Mouse (Mus musculus) liver, embryonic 12.5 days (tissue): ENCODE measurements around the gene Ddn. TPM values are rescaled to one million over a fixed set of nuclear protein-coding genes. Genes with fewer than 3 reads are reported as not detected.
A peak's percentile ranks its signal among the peaks of the same experiment; 100 is the strongest.

Source experiments
- ATAC-seq: fragments of 200-750 bp; cut with Nextera tagmentation; 2 replicates; pipeline ENCODE4 v1.8.0; 2017; ENCODE audit warnings: moderate number of reproducible peaks, mild to moderate bottlenecking, moderate library complexity
- H3K27ac ChIP-seq: fragments of 300-500 bp; sonication (generic); 2 replicates; pipeline ENCODE4 v1.5.1; 2016; ENCODE audit warnings: mild to moderate bottlenecking
- H3K27me3 ChIP-seq: fragments of 300-500 bp; sonication (generic); replicated peaks from 2 replicates; pipeline ENCODE4 v1.6.1; 2016; ENCODE audit warnings: mild to moderate bottlenecking, moderate library complexity
- H3K36me3 ChIP-seq: fragments of 300-500 bp; sonication (generic); 2 replicates; pipeline ENCODE4 v1.6.1; 2016; ENCODE audit warnings: mild to moderate bottlenecking, moderate library complexity
- H3K4me1 ChIP-seq: fragments of 300-500 bp; sonication (generic); 2 replicates; pipeline ENCODE4 v1.6.1; 2016
- H3K4me2 ChIP-seq: fragments of 300-500 bp; sonication (generic); 2 replicates; pipeline ENCODE4 v1.6.1; 2016; ENCODE audit warnings: mild to moderate bottlenecking, moderate library complexity
- H3K4me3 ChIP-seq: fragments of 300-500 bp; sonication (generic); 2 replicates; pipeline ENCODE4 v1.5.1; 2016; ENCODE audit warnings: mild to moderate bottlenecking, moderate library complexity
- H3K9ac ChIP-seq: fragments of 300-500 bp; sonication (generic); 2 replicates; pipeline ENCODE4 v1.6.1; 2016; ENCODE audit warnings: mild to moderate bottlenecking, moderate library complexity
- H3K9me3 ChIP-seq: fragments of 300-500 bp; sonication (generic); replicated peaks from 2 replicates; pipeline ENCODE4 v1.6.1; 2016; ENCODE audit warnings: mild to moderate bottlenecking, moderate library complexity
- WGBS: fragments of 180-500 bp; shearing (Covaris S2); methylation state at CpG from one replicate; pipeline ENCODE4 v1.1.7; 2016; ENCODE audit not compliant: insufficient replicate concordance; 5-methylcytosine and 5-hydroxymethylcytosine counted together
- polyA plus RNA-seq: library from polyadenylated mRNA; unstranded; fragments of >200 nt; fragmentation: Nextera tagmentation; extraction: Ambion mirVana; gene quantifications from 2 replicates; pipeline ENCODE4 v1.2.1, GENCODE M21; 2016

Gene Ddn
- polyA plus RNA-seq, 1 experiment from 2014 or later, result not detected

DNA sequence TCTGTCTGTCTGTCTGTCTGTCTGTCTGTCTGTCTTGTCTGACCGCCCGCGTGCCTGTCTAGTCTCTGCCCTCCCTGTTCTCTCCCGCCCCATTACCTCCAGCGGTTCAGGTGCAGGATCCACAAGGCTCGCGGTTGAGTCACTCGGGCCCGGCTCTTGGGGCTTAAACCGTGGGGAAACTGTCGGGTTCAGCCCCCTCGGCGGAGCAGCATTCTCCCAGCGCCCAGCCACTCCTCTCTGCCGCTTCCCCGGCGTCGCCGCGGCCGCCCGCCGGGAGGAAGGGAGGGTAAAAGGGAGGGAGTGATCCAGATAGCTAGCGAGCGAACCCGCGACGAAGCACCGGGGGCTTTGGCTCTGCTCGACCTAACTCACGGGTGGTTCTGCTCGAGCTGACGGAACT is 31.5 kb downstream of the Ddn start, which contains the start of gene Wnt10b:
Wnt10b (minus strand) TSS at position 389 of the 400 bp plus-strand sequence.
- no peaks in the 10 kb centered on the region for H3K9me3 ChIP-seq
- peaks cover 100% of the 10 kb centered on the region for H3K27me3 ChIP-seq
- peak within 1 kb of the TSS; percentile 44 for H3K4me2 ChIP-seq
- WGBS, result 1% methylated on average over 23 of the region's 33 CpGs
- no peaks in the 10 kb centered on the region for H3K36me3 ChIP-seq
- peaks cover 40% of the 10 kb centered on the region for H3K4me1 ChIP-seq
- peak within 1 kb of the TSS; percentile 19 for H3K4me3 ChIP-seq
- H3K9ac ChIP-seq, result no peak within 1 kb of the TSS
- H3K27ac ChIP-seq, result no peak within 1 kb of the TSS
- no peak for ATAC-seq

DNA sequence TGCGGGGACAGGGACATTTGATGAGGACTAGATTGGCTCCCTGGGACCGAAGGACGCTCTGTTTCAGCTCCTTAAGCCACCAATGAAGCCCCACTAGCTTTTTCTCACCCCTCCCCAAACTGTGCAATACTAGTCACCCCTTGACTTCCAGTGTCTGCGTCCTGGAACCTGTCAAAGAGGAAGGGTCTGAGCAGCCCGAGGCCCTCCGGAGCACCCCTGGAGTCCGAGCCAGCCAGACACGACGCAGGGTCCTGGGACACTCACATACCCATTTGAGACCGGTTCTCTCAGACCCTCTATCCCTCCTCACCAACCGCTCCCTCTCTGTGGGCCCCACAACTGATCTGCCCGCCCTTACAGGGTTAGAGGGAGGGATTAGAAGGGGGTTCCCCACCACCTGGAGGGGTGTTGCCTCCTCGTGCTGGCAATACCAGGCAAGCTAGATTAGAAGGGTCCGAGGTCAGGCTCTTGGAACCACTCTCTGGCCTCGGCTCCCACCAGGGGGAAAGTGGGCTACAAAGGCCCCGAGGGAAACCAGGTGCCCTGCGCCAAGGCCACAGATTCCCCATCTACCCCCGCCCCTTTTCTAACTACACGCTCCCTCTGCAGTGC is 32.2 kb downstream of the Ddn start:
- Histone ChIP-seq H3K36me3 (no peaks in the 10 kb centered on the region), H3K4me1 (peaks cover 46% of the 10 kb centered on the region), H3K27ac (no peak overlapping the region), H3K9ac (no peak overlapping the region), H3K27me3 (peaks cover 100% of the 10 kb centered on the region), H3K4me2 (peak overlapping the region; percentile 44; the same call in 1 of the 2 replicates), H3K4me3 (no peak overlapping the region), H3K9me3 (no peaks in the 10 kb centered on the region)
- no peak for ATAC-seq
- WGBS, result 3% methylated on average over 19 of the region's 19 CpGs

DNA sequence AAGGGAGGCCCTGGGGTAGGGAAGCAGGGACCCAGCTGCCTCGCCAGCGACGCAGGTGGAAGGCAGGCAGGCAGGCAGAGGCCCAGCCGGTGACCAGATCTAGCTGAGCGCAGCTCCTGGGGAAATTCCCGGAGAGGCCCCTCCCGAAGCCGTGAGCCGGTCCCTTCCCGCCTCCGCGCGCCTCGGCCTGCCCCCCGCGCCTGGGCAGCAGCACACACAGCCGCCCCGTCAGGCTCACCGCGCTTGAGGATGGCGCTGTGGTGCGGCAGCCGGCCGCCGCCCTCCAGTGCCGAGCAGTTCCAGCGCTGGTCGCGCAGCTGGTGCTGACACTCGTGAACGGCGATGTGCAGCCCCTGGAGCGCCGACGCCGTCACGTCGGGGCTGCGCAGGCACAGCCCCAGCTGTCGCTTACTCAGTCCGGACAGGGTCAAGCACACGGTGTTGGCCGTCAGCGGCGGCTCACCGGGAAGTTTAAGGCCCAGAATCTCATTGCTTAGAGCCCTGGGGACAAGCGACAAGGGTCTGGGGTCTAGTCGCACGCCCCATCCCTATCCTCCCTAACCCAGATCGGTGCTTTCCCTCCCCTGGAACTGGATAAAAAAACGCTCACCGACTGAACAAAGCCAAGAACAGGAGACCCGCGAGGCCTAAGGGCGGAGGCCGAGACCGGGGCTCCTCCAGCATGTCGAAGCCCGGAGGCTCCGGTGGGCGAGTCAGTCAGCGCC is 32.8 kb downstream of the Ddn start:
- H3K4me1 ChIP-seq, result peaks cover 50% of the 10 kb centered on the region
- H3K9me3 ChIP-seq, result no peaks in the 10 kb centered on the region
- 2% methylated on average over 62 of the region's 62 CpGs for WGBS
- H3K27ac ChIP-seq, result no peak overlapping the region
- no peaks in the 10 kb centered on the region for H3K36me3 ChIP-seq
- ATAC-seq, result no peak
- peak overlapping the region; percentile 47 for H3K4me2 ChIP-seq
- peak overlapping the region; percentile 32 for H3K4me3 ChIP-seq
- peaks cover 100% of the 10 kb centered on the region for H3K27me3 ChIP-seq
- H3K9ac ChIP-seq, result no peak overlapping the region

DNA sequence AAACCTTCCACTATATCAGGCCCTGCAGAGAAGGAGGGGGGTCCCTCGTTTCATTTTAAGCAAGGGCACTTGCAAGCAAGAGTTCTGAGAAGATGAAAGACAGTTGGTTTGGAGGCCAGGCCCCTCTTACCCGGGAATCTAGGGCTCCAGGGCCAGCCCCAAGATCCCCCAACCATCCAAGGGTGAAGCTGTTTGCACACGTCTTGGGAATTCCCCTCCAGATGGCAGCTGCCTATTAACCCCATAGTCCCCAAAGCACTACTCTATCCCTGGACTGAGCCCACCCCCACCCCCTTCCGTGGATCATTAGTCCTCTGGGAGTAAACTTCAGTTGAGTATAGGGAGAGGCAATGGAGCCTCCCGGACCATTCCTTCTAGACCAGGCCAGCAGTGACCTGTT is 33.8 kb downstream of the Ddn start:
- Histone ChIP-seq H3K4me2 (no peak overlapping the region), H3K4me1 (peaks cover 50% of the 10 kb centered on the region), H3K9me3 (no peaks in the 10 kb centered on the region), H3K36me3 (no peaks in the 10 kb centered on the region), H3K27ac (no peak overlapping the region), H3K9ac (no peak overlapping the region), H3K4me3 (no peak overlapping the region), H3K27me3 (peaks cover 100% of the 10 kb centered on the region)
- 8% methylated on average over 5 of the region's 5 CpGs for WGBS
- ATAC-seq, result no peak

DNA sequence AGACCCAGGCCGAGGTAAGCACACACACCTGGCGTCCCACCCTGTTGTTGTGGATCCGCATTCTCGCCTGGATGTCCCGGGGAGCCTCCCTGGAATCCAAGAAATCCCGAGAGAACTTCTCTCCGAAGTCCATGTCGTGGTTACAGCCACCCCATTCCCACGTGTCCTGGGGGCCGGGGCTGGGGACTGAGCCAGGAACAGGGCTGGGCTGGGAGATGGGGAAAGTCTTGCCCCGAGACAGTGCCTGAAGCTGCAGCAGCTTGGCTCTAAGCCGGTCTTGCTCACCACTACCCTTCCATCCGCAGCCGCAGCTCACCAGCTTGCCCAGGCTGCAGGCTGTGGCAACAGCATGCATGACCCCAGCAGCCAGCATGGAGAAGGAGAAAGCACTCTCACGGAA is 35.2 kb downstream of the Ddn start:
- H3K27ac ChIP-seq, result no peak overlapping the region
- H3K4me2 ChIP-seq, result no peak overlapping the region
- H3K27me3 ChIP-seq, result peaks cover 100% of the 10 kb centered on the region
- H3K9ac ChIP-seq, result no peak overlapping the region
- H3K9me3 ChIP-seq, result no peaks in the 10 kb centered on the region
- no peak overlapping the region for H3K4me3 ChIP-seq
- no peaks in the 10 kb centered on the region for H3K36me3 ChIP-seq
- H3K4me1 ChIP-seq, result peaks cover 47% of the 10 kb centered on the region
- no peak for ATAC-seq
- WGBS, result 25% methylated on average over 15 of the region's 15 CpGs

DNA sequence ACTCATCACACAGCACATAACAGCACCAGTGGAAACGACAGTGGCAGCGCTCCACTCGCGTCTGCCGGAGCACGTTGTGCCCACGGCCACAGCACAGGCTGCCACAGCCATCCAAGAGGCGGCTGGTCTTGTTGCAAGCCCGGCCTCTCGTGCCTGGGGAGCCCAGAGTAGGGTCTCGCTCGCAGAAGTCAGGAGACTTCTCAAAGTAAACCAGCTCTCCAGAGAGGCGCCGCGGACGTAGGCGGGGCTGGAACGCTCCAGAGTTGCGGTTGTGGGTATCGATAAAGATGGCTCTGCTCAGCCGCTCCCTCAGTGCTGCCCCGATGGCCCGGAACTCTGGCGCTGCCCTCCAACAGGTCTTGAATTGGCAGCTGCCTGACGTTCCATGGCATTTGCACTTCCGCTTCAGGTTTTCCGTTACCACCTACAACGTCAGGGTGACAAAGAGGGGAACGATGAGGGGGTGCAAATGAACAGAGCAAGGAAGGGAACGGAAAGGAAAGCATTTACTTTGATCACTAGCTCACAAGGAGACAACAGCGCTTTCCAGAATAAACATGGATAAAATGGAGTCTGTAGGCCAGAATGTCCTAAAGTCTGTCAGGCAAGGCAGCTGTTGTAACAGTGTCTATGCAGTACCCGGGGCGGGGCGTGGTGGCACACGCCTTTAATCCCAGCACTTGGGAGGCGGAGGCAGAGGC is 36.6 kb downstream of the Ddn start:
- Histone ChIP-seq H3K9ac (peak overlapping the region; percentile 28; the same call in 1 of the 2 replicates), H3K4me3 (peak overlapping the region; percentile 42), H3K27me3 (peaks cover 100% of the 10 kb centered on the region), H3K27ac (no peak overlapping the region), H3K9me3 (no peaks in the 10 kb centered on the region), H3K36me3 (no peaks in the 10 kb centered on the region), H3K4me1 (peaks cover 34% of the 10 kb centered on the region), H3K4me2 (peak overlapping the region; percentile 68)
- WGBS, result 2% methylated on average over 36 of the region's 36 CpGs
- ATAC-seq, result 0 out of 2 replicates have a peak, but pooled peaks have one; percentile 29

DNA sequence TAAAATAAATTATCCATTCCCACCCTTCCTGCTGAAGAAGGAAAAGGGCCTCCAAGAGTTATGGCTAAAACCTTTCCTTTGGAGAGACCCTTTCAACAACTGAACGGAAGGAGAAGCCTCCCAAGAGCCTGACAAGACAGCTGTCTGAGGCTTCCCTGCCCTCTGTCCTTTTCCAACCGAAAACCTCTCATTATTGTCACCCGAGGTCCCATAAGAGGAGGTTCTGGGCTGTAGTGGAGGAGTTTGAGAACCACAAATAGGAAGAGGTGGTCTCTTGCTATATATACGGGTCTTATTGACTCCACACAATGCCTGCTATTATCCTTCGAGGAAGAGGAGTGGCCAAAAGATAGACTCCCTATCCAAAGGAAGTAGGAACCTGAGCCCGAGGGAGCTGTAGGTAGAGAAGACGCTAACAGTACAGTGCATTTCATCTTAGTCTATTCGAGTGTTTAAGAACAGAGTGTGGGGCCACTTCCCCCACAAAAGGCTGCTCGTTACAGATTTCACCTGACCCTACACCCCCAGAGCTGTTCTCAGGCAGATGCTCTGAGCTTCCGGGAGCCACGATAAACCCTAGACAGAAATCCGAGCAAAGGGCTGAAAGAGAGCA is 37.4 kb downstream of the Ddn start:
- 5% methylated on average over 12 of the region's 12 CpGs for WGBS
- Histone ChIP-seq H3K27me3 (peaks cover 94% of the 10 kb centered on the region), H3K9ac (no peak overlapping the region), H3K4me2 (peak overlapping the region; percentile 68), H3K9me3 (no peaks in the 10 kb centered on the region), H3K4me3 (peak overlapping the region; percentile 42), H3K27ac (no peak overlapping the region), H3K4me1 (peaks cover 27% of the 10 kb centered on the region), H3K36me3 (no peaks in the 10 kb centered on the region)
- ATAC-seq, result no peak

DNA sequence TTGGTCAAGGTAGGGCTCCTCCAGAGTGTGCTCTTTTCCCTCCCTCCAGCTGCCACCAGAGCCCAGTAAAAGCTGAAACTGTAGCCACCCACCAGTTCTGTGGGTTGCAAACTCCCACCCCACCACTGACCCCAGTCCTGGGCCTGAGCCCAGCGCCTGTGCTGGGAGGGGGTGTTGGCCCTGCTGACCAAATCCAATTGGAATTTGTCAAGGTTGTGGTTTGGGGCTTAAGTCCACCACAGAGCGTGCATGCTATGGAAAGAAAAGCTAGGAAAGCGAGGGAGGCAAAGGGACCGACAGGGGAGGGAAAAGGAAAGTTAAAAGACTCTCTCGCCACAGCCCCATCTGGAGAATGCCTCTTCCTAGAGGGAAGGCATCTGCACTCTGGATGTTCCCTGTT is 41.0 kb downstream of the Ddn start:
- H3K27ac ChIP-seq, result no peak overlapping the region
- H3K36me3 ChIP-seq, result no peaks in the 10 kb centered on the region
- H3K27me3 ChIP-seq, result peaks cover 87% of the 10 kb centered on the region
- peaks cover 21% of the 10 kb centered on the region for H3K4me1 ChIP-seq
- no peak for ATAC-seq
- H3K4me2 ChIP-seq, result no peak overlapping the region
- 45% methylated on average over 5 of the region's 5 CpGs for WGBS
- H3K9ac ChIP-seq, result no peak overlapping the region
- no peaks in the 10 kb centered on the region for H3K9me3 ChIP-seq
- H3K4me3 ChIP-seq, result no peak overlapping the region

DNA sequence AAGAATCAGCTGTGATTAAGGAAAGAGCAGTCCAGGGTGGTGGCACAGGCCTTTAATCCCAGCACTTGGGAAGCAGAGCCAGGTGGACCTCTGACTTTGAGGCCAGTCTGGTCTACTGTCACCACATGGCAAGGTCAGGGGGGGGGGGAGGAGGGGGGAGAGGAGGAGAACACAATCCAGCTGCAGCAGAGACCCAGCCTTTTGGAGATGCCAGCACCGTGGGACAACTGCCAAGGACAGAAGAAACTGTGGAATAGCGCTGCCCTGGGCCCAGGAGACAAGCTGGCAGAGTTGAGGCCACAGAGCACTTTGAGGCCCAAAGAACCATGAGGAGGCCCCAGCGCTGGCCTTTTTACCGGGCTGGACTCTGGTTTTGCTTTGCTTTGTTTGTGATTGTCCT is 43.4 kb downstream of the Ddn start:
- Histone ChIP-seq H3K9me3 (no peaks in the 10 kb centered on the region), H3K9ac (no peak overlapping the region), H3K27ac (no peak overlapping the region), H3K4me3 (no peak overlapping the region), H3K4me1 (peaks cover 27% of the 10 kb centered on the region), H3K27me3 (peaks cover 66% of the 10 kb centered on the region), H3K36me3 (peaks cover 3% of the 10 kb centered on the region; the same call in 1 of the 2 replicates), H3K4me2 (no peak overlapping the region)
- ATAC-seq, result no peak
- WGBS, result 66% methylated on average over 4 of the region's 4 CpGs

DNA sequence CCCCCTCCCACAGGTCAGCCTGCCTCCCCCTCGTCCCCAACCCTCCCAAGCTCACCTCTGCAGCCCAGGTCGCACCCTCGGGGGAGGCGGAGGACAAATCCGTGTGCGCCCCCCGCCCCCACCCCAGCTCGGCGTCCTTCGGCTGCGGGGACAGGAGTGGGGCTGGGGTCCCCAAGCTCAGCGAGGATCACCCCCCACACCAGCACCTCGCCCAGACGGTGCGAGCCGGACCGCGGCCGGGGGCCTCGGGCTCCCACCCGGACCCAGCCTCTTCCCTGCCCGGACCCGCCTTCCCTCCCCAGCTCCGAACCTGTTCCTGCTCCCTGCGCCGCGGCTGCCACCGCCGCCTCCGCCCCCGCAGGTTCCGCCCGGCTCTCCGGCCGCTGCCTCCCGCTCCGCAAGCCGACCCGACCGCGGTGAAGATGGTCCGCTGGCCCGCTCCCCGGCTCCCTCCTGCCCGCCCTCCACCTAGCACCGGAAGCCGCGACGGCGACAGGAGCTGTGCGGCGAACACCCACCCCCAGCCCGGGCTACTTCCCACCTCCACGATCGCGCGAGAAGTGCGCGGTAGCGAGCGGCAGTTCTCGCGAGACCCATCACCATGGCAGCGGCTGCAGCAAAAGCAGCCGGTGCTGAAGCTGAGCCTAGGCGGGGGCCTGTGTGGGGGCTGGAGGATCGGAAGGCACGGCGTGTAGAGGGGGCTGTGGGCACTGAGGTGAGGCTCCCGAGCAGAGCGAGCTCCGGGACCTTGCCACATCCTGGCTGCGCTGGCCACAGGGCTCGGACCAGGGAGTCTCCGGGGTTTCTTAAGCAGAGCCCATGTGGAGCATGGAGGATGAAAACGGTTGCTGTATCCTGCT is 46.4 kb downstream of the Ddn start, which contains the start of gene Arf3:
Arf3 (minus strand) TSS at position 545 of the 860 bp plus-strand sequence.
- Histone ChIP-seq H3K4me3 (peak within 1 kb of the TSS; percentile 93), H3K4me2 (peak within 1 kb of the TSS; percentile 100), H3K9ac (peak within 1 kb of the TSS; percentile 87), H3K36me3 (peaks cover 15% of the 10 kb centered on the region), H3K4me1 (peaks cover 28% of the 10 kb centered on the region), H3K9me3 (no peaks in the 10 kb centered on the region), H3K27me3 (peaks cover 36% of the 10 kb centered on the region), H3K27ac (peak within 1 kb of the TSS; percentile 68)
- under 1% methylated on average over 67 of the region's 76 CpGs for WGBS
- ATAC-seq, result peak; percentile 84

DNA sequence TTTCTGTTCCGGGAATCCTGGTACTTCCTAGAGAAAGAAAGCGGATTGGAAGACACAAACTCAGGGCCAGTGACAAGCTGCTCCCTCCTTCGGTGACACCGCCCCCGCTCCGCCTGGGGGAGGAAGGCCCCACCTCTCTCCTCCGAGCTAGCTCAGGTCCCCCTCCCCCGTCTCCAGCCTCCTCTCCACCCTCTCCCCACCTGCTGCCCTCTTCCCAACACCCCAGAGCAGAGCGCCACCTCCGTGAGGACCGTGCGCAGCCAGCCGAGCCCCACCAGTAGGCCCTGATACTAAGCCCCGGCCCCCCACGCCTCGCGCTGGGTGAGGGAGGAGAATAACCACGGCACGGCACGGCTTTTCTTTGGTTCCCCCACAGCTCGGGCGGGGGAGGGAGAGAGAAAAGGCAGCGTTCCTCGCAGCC is 47.1 kb downstream of the Ddn start:
- no peaks in the 10 kb centered on the region for H3K9me3 ChIP-seq
- peak overlapping the region; percentile 87 for H3K9ac ChIP-seq
- H3K4me2 ChIP-seq, result peak overlapping the region; percentile 100
- ATAC-seq, result peak; percentile 72
- peak overlapping the region; percentile 93 for H3K4me3 ChIP-seq
- 1% methylated on average over 22 of the region's 24 CpGs for WGBS
- H3K27me3 ChIP-seq, result peaks cover 34% of the 10 kb centered on the region
- peaks cover 28% of the 10 kb centered on the region for H3K4me1 ChIP-seq
- peaks cover 15% of the 10 kb centered on the region for H3K36me3 ChIP-seq
- peak overlapping the region; percentile 68 for H3K27ac ChIP-seq
